Mouse (Mus musculus) c-Kit-negative CD71-positive TER-119-positive erythroid progenitor cells, embryonic 14.5 days (primary cell): ENCODE data around the gene Retreg3.

ENCODE experiments used
- DNase-seq: peaks from one replicate; pipeline ENCODE4 v3.0.0-alpha.2; 2013; ENCODE audit warnings: low read depth, low spot score

Retreg3 gene

GRCm38 (mm10) chr11:101053974-101054373 is 65.7 kb downstream of the Retreg3 start:
- DNase-seq, result no peak

- no peak for DNase-seq
Observed at GRCm38 (mm10) chr11:101052751-101053473, 66.8 kb downstream of the Retreg3 start.

DNA sequence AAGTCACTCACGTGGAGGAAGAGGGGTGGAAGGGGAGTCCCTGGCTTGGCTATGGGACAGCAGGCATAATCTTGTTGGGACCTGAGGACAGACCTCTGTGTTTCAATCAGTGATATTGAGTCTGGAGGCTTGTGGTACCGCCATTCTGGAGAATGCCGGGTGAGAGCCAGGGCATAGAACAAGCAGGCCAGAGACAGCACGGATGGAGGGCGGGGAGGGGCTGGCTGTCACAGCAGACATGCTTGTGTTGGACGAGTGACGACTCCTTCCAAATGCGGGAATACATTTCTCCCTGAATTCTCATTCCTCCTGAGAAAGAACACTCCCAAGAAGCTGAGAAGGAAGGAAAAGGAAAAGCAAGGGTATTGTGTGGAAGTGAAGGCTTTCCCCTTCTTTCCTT is 68.1 kb downstream of the Retreg3 start:
- DNase-seq, result no peak

GRCm38 (mm10) chr11:101051051-101051493 is 68.6 kb downstream of the Retreg3 start:
- no peak for DNase-seq

GRCm38 (mm10) chr11:101050359-101050758 is 69.3 kb downstream of the Retreg3 start:
- DNase-seq, result no peak

DNA sequence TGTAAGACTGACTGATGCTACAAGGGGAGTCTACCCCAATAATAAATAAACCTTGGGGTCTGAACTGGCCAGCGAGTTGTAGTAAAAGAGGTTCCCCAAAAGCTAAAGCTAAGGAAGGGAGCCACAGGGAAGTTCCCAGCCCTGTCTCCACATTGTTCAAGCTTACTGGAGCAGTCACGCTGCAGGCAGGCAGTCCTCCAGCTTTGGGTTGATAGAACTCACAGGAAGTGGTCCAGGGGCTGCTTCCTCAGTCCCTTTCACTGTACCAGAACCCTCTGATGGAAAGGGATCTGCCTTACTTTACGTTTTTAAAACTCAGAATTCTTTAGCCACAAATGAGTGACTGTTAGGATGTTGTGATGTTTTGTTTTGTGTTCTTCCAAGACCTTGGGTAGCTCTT is 72.2 kb downstream of the Retreg3 start:
- no peak for DNase-seq

DNA sequence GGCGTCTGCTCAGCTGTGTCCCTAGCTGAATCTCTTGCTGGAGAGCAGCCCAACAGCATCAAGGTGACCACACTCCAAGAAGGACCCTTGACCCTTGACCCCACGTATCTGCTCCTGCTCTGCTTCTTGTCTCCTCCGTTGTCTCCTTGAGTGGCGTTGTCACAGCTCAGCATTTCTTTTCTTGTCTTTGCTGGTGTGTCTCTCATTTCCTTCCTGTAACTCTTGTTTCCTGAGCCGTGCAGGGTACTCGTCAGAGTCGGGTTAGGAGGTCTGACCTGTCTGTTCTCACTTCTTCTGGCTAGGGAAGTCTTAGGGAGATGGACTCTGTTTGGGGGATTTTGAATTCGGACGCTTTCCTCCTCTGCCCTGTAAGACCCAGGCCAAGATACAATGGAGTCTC is 73.3 kb downstream of the Retreg3 start:
- no peak for DNase-seq
